Mouse (Mus musculus) ES-Bruce4 (cell line): ENCODE measurements around the gene Gm20503.

Source experiments
- CTCF ChIP-seq: IDR thresholded peaks from one replicate; pipeline ENCODE4 v1.8.1; 2011; ENCODE audit warnings: low read depth, low read length
- EP300 ChIP-seq: IDR thresholded peaks from 2 replicates; pipeline ENCODE4 v1.6.1; 2011; ENCODE audit warnings: low read depth, low read length; ENCODE audit not compliant: insufficient read depth
- POLR2A ChIP-seq: IDR thresholded peaks from one replicate; pipeline ENCODE4 v1.8.1; 2011; ENCODE audit warnings: low read length; ENCODE audit not compliant: insufficient read depth

- TF ChIP-seq POLR2A (no peak), EP300 (0 out of 2 replicates have a peak, but pooled peaks have one; percentile 11), CTCF (no peak)
These were observed 7.7 kb upstream of the Gm20503 start for GRCm38 (mm10) chr4:58995251-58995693.
